Comparison of ENCODE assay signal across 19 mouse cellular contexts in genomic region chr6:143888556-143888955, GRCm38 (mm10).
"Had no signal": no experiment of that assay in that cellular context is flagged by ENCODE, and none has a peak within 500 bp of the region (broad histone marks: within the 10 kb centered on the region; RNA-seq: fewer than 3 reads in every experiment).

No protein-coding gene starts in this region.

- H3K36me3 ChIP-seq: limb, embryonic 15.5 days; midbrain, embryonic 13.5 days had no signal

- H3K9ac ChIP-seq: limb, embryonic 15.5 days; liver, embryonic 14.5 days; liver, postnatal 0 days; lung, embryonic 14.5 days; midbrain, embryonic 13.5 days had no signal

- H3K4me1 ChIP-seq: limb, embryonic 15.5 days; midbrain, embryonic 13.5 days had no signal

- H3K4me2 ChIP-seq: limb, embryonic 15.5 days; liver, embryonic 11.5 days; lung, embryonic 14.5 days; midbrain, embryonic 13.5 days had no signal

- ATAC-seq: liver, postnatal 0 days; lung, postnatal 0 days; midbrain, embryonic 13.5 days had no signal

- H3K27ac ChIP-seq: limb, embryonic 15.5 days; liver, embryonic 14.5 days; macrophage; midbrain, embryonic 10.5 days; midbrain, embryonic 13.5 days; stomach, postnatal 0 days had no signal

- H3K9me3 ChIP-seq: limb, embryonic 15.5 days; midbrain, embryonic 10.5 days; midbrain, embryonic 13.5 days had no signal

- H3K4me3 ChIP-seq: limb, embryonic 15.5 days; midbrain, embryonic 10.5 days; midbrain, embryonic 13.5 days had no signal

- H3K27me3 ChIP-seq: limb, embryonic 15.5 days; midbrain, embryonic 13.5 days had no signal

- DNase-seq: kidney, adult 2 months; kidney, postnatal 10 days; layer of hippocampus, adult 9-11 months; liver, postnatal 0 days; lung, embryonic 14.5 days; right cerebral cortex, adult 18-20 months; right cerebral cortex, postnatal 14 days; right cerebral cortex, postnatal 4 days; thymus, adult 2 months; thymus, postnatal 14 days; thymus, postnatal 4 days had no signal
